Mouse (Mus musculus): ENCODE results near the gene Olfr222.

- TF ChIP-seq POLR2A (IDR thresholded peaks at IDR 0.05; ENCODE audit: borderline replicate concordance, low read depth, low read length) = no peak
- no peak for TF ChIP-seq CTCF (IDR thresholded peaks at IDR 0.05; ENCODE audit: low read depth, low read length)
Observed at GRCm38 (mm10) chr11:59622214-59622613, 46.2 kb upstream of the Olfr222 start.

All from bone marrow macrophage, adult 2 months (primary cell).